Mouse (Mus musculus) gastrocnemius, postnatal 10 days (tissue): Measurements from ENCODE around the gene Soat2. TPM values are rescaled to one million over a fixed set of nuclear protein-coding genes. Genes with fewer than 3 reads are reported as not detected.

ENCODE experiments used
- DNase-seq: peaks from one replicate; pipeline ENCODE4 v3.0.0; 2021; ENCODE audit warnings: mixed read lengths
- total RNA-seq, 2 experiments: library from RNA; stranded (reverse); gene quantifications; 2 replicates each; pipeline ENCODE4 v1.2.3; 2021

Gene Soat2
- total RNA-seq, 2 experiments from 2014 or later, result 0.14 to 0.27 TPM

- no peak for DNase-seq
Measured at GRCm38 (mm10) chr15:102191699-102192098, 41.4 kb downstream of the Soat2 start.

- no peak for DNase-seq
Measured at GRCm38 (mm10) chr15:102192271-102192812, 42.0 kb downstream of the Soat2 start.

DNA sequence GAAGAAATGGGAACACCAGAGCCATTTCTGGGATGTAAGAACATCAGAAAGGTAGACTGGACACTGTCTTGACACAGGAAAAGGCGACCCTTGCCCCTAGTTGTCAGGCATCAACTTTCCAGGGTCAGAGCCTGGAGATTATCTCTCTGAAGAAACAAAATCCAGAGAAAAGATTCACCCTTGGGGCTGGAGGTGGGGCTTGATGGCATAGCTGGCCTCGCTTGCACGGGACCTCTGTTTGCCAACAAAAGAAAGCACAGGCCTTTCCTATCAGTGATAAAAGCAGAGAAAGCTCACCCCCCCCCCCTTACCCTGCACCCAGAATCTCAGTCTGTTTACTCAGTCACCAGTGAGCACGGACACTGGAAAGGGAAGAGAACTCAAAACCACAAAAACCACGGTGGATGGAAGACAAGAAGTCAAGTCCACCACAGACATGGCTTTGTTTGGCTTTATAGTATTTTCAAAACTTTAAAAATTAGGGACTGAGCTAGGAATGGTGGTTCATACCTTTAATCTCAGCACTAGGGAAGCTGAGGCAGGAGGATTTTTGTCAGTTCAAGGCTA is 42.6 kb downstream of the Soat2 start:
- DNase-seq, result no peak

GRCm38 (mm10) chr15:102193652-102194051 is 43.3 kb downstream of the Soat2 start:
- no peak for DNase-seq

DNA sequence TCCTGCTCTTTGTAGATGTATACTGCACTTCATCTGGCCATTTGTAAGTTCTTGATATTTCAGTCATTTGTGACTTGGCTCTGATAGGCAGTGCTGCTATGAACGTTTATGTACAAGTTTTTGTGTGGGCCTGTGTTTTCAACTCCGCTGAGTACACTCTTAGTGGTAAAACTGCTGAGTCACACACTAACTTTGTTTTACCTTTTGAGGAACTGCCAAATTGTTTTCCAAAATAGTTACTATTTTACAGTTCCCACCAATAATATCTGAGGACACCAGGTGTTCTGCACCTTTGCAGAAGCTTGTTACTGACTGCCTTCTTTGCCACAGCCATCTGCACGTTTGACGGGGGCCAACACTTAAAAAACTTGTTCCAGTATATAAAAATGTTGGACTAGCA is 44.1 kb downstream of the Soat2 start:
- no peak for DNase-seq

DNA sequence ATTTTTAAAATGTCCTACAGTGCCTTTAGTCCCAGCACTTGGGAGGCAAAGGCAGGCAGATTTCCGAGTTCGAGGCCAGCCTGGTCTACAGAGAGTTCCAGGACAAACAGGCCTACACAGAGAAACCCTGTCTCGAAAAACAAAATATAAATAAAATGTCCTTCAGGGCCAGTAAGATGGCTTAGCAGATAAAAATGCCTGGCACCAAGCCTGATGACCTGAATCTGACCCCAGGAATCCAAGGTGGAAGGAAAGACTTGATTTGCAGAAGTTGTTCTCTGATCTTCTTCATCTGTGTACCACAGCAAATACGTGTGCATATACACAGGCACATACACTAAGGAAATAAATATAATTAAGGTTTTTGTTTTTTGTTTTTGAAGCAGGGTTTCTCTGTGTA is 45.0 kb downstream of the Soat2 start:
- no peak for DNase-seq

- DNase-seq, result no peak
Measured at GRCm38 (mm10) chr15:102198841-102199240, 48.5 kb downstream of the Soat2 start.

DNA sequence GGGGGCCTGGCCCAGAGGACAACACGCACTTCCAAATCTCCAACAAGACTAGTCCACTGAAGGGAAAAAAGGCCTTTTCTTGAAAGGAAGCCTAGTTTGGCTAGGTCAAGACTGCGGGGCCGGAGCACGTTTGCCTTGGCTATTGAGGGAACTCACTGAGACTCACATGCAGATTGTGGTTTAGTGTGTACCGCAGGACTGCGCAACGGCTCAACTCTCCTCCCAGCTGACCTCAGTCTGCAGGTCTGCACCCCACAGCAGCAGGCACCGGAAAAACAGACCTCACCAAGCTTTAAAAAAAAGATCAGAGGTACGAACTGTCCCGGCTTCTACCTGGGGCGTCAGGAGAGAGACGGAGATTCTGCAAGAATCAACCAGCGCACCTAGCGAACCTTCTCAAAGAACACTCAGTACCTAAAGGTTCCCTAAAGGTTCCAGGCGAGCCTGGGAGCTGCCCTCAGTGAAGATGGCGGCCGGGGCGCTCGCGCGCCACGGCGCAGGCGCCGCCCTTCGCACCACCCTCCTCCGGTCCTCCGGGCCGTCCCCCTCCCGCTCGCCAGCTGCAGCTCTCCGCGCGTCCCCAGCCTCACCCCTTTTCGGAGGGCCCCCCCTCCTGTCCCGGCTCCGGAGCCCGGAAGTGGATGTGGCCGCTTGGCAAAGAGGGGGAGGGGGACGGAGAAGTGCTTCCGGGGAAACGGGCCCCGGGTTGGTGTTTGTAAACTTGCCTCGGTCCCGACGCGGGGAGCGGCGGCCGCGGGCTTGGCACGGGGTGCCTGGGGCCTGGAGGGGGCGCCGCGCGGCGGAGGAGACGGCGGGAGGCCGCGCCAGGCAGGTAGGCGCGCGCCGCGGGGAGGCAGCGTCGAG is 52.9 kb downstream of the Soat2 start, which contains the start of gene Zfp740:
Gene Zfp740 (plus strand): TSS at position 279 of the 864 bp plus-strand sequence.
- peak; percentile 95 for DNase-seq

DNA sequence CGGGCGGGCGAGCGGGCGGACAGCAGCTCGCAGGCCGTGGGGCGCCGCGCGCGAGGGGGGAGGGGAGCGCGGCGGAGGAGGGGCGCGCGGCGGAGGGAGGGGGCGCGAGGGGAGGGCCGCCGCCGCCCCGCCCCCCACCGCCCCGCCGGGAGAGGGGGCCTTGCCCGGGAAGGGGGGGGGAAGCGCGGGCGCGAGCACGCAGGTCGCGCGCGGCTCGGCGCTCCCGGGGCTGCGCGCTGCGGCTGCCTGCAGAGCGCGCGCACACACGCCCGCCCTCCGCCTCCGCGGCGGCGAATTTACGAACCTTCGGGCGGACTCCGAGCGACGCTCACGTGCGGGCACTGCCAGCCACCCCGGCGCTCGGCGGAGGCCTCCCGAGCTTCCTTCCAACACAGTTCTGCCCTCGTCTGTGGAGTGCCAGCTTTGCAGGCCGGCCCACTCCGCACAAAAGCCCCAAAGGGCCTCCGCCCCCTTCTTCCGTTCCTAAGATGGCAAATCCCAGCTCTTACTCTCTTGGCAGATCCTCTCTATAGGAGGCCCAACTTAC is 53.6 kb downstream of the Soat2 start:
- DNase-seq, result peak; percentile 73

DNA sequence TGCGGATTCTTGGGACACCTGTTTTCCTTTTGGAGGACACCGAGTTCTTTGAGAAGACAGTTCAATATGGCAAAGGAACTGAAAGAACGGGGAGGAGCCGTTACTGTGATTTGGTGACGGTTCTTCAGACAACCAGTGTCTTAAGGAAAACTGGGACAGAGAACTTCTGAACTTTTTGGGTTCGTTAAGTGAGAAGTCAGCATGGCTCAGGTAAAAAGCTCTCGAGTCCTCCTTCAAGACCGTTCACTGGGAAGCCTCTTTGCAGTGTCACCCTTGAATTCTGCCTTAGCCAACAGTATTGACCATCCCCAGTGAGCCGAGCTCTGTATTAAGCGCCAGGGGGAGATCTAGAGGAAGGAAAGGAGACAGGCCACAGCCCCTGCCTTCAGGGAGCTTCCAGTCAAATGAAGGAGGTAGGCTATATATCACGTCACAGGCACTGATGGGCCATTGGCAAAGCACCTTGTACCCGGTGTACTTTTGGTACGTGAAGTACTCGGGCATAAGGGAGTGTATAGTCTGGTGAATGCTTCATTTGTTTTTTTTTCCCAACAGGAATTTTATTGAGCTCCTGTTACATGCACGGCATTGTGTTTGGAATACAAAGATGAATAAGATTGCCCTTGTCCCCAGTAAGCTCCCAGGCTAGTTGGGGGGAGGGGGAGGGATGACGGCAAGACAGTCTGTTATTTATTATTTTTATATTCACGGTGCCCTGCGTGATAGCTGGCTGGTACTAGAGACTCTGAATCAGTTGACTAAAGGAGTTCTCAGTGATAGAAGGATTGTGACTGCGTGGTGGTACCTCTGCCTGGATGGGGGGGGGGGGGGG is 54.6 kb downstream of the Soat2 start, which contains the start of gene Csad:
Gene Csad (minus strand): TSS at position 51 of the 832 bp plus-strand sequence.
- no peak for DNase-seq

DNA sequence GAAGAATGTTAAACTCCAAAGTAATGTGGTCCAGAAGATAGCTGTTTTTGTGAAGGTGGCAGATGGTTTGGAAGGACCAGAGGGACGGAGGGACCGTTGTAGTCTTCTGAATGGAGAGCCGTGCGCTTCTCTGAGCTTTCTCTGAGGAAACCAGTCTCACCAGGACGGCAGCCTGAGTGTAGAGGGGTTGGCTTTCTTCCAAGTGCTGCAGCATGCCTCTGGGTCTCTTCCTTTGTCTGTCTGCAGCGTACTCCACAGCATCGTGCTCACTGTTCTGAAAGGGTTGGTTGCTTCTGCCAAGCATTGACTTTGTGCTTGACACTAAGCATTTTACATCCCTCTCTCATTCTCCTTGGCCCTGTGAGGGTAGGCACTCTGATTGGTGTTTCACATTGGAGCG is 55.5 kb downstream of the Soat2 start:
- DNase-seq, result no peak

DNA sequence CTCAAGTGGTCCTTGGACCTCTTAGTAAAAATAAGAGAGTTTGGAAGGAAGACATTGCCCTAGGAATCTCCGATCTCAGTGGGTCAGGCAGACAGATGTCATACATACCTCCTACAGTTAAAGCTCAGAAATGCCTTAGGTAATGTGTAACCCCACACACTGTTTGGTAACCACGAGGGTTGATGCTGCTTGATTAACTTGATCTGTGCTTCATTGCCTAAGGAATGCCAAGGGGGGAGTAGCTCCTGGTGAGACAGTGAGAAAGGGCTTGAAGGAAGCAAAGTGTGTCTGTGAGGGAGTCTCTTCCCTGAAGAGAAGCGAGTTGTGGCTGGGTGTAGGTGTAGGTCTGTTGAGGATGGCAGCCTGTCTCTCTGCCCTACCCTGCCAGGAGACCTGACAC is 57.0 kb downstream of the Soat2 start:
- DNase-seq, result no peak

GRCm38 (mm10) chr15:102208092-102208561 is 57.8 kb downstream of the Soat2 start:
- no peak for DNase-seq

GRCm38 (mm10) chr15:102209114-102209513 is 58.8 kb downstream of the Soat2 start:
- no peak for DNase-seq

- no peak for DNase-seq
Measured at GRCm38 (mm10) chr15:102210816-102211215, 60.5 kb downstream of the Soat2 start.

DNA sequence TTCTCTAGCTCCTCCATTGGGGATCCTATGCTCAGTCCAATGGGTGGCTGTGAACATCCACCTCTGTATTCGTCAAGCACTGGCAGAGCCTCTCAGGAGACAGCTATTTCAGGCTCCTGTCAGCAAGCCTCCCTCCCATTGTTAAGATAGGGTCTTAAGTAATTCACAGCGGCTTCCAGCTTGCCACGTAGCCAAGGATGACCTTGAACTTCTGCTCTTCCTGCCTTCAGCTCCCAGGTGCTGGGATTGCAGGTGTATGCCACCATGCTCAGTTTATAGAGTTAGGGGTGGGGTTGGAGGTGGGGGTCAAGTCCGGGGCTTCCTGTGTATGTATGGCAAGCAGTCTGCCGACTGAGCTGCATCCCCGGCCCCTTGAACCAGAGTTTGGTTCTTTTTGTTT is 61.6 kb downstream of the Soat2 start:
- no peak for DNase-seq

Other genes with a start within 250 kb of the Soat2 start
- under 1 TPM in 1 of 2 experiments, not detected in 1; 0.21 TPM for gene Krt4, start 225.8 kb upstream of the Soat2 start, total RNA-seq
- gene Krt79, start 210.2 kb upstream of the Soat2 start, total RNA-seq, result not detected
- gene Krt78, start 196.2 kb upstream of the Soat2 start, total RNA-seq, result not detected
- gene Krt8, start 146.0 kb upstream of the Soat2 start, total RNA-seq, result 1 to 10 TPM; 1.4 to 1.7 TPM
- 1 to 10 TPM; 1.5 to 2.5 TPM for gene Krt18, start 122.3 kb upstream of the Soat2 start, total RNA-seq
- 100 to 1,000 TPM; 151 to 152 TPM for gene Eif4b, start 76.8 kb upstream of the Soat2 start, total RNA-seq
- 10 to 100 TPM; 38.8 to 41.9 TPM for gene Tns2, start 50.1 kb upstream of the Soat2 start, total RNA-seq
- gene Spryd3, start 14.3 kb upstream of the Soat2 start, total RNA-seq, result 10 to 100 TPM; 14.2 to 14.8 TPM
- gene Igfbp6, start 6.2 kb upstream of the Soat2 start, total RNA-seq, result 10 to 100 TPM; 66.0 to 77.5 TPM
- 10 to 100 TPM; 42.8 to 52.6 TPM for gene Zfp740, start 52.7 kb downstream of the Soat2 start, total RNA-seq
- 10 to 100 TPM; 23.9 to 25.5 TPM for gene Csad, start 54.2 kb downstream of the Soat2 start, total RNA-seq
- 1 to 10 TPM in 1 of 2 experiments, under 1 TPM in 1; 0.59 to 1.3 TPM for gene Itgb7, start 81.4 kb downstream of the Soat2 start, total RNA-seq
- gene Rarg, start 107.0 kb downstream of the Soat2 start, total RNA-seq, result 10 to 100 TPM; 12.4 to 22.2 TPM
- gene Gm9918, start 120.0 kb downstream of the Soat2 start, total RNA-seq, result not detected
- 10 to 100 TPM; 16.1 to 17.6 TPM for gene Mfsd5, start 128.9 kb downstream of the Soat2 start, total RNA-seq
- gene Espl1, start 145.7 kb downstream of the Soat2 start, total RNA-seq, result 1 to 10 TPM; 5.3 to 7.8 TPM
- gene Pfdn5, start 175.6 kb downstream of the Soat2 start, total RNA-seq, result 100 to 1,000 TPM; 278 to 289 TPM
- 10 to 100 TPM; 18.7 to 20.8 TPM for gene Myg1, start 181.2 kb downstream of the Soat2 start, total RNA-seq
- gene Aaas, start 200.2 kb downstream of the Soat2 start, total RNA-seq, result 10 to 100 TPM in 1 of 2 experiments, 1 to 10 TPM in 1; 7.8 to 11.1 TPM
- 1 to 10 TPM in 1 of 2 experiments, under 1 TPM in 1; 0.14 to 7.4 TPM for gene Sp7, start 216.7 kb downstream of the Soat2 start, total RNA-seq